Mouse (Mus musculus) kidney, adult 8-10 months (tissue): ENCODE measurements at regions not wholly inside any gene's neighbourhood (a gene's known extent, or its start where the extent isn't known, plus 50 kb on each side); places are given as distances from the start of the nearest gene placed in this dataset.

Experiments
- DNase-seq, 2 experiments: peaks; one replicate each; pipeline ENCODE4 v3.0.0; 2022

GRCm38 (mm10) chr5:50125676-50126075 lies 66.9 kb upstream of the Adgra3 start:
- no peak for DNase-seq

DNA sequence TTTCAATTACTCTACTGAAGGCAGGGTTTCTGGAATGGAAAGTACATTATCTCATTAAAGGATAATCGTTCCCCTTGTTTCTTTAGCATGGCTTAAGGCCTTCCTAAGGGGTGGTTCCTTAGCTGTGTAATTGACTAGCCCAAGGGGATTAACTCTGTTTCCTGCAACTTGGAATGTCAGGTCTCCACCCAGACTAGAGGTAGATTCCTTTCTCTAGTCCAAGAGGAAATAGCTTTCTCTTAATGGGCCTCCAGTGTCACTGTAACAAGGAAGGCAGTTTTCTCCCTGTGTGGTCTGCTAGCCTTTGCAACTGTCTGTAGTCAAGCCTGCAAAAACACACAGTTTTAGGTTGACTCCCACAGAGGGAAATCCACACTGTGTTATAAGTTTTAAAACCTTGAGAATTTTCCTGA lies 64.0 kb upstream of the Adgra3 start:
- DNase-seq: no peak

DNA sequence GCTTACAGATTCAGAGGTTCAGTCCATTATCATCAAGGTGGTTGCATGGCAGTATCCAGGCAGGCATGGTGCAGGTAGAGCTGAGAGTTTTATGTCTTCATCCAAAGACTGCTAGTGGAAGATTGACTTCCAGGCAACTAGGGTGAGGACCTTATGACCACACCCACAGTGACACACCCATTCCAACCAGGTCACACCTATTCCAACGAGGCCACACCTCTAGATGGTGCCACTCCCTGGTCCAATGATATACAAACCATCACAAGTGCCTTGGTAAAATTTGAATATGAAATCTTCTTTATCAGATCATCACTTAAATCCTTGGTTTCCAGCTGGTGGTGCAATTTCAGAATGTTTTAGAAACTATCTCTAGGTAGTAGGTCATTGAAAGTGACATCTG lies 61.1 kb upstream of the Adgra3 start:
- DNase-seq: no peak
